Mouse (Mus musculus): ENCODE measurements around the gene Xylt1.

Xylt1 gene

GRCm38 (mm10) chr7:117392863-117393569 lies 12.2 kb downstream of the Xylt1 start:
- in situ Hi-C loops (cut with MboI; ENCODE audit: unreplicated experiment in 2 of 2): no loop called here

GRCm38 (mm10) chr7:117393976-117394375 lies 13.2 kb downstream of the Xylt1 start:
- in situ Hi-C loops (cut with MboI; ENCODE audit: unreplicated experiment in 2 of 2): no loop called here

- in situ Hi-C loops (cut with MboI; ENCODE audit: unreplicated experiment in 2 of 2): no loop called here
Measured at GRCm38 (mm10) chr7:117394380-117394779, 13.6 kb downstream of the Xylt1 start.

GRCm38 (mm10) chr7:117395511-117395910 lies 14.7 kb downstream of the Xylt1 start:
- in situ Hi-C loops (cut with MboI; ENCODE audit: unreplicated experiment in 2 of 2): no loop called here

GRCm38 (mm10) chr7:117397877-117398276 lies 17.1 kb downstream of the Xylt1 start:
- in situ Hi-C loops (cut with MboI; ENCODE audit: unreplicated experiment in 2 of 2): no loop called here

GRCm38 (mm10) chr7:117399971-117400370 lies 19.2 kb downstream of the Xylt1 start:
- in situ Hi-C loops (cut with MboI; ENCODE audit: unreplicated experiment in 2 of 2): no loop called here

DNA sequence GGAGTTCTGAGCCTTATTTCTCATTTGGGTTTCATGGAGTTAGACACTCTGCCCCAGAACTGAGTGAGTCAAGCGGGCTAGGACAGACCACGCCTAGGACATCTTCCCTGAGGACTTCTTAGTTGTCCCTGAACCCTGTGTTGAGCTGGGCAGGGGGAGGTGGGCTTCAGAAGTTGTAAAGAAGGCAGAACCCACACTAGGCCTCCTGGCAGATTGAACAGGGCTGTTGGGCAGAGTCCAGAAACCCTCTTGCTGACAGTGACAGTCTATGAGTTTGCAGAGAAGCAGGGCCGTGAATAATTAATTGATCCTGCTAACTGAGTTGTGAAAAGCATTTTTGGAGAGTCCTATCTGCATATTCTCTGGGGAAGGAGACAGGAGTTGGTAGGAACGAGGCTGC lies 20.8 kb downstream of the Xylt1 start:
- in situ Hi-C loops (cut with MboI; ENCODE audit: unreplicated experiment in 2 of 2): no loop called here

GRCm38 (mm10) chr7:117406336-117406735 lies 25.6 kb downstream of the Xylt1 start:
- in situ Hi-C loops (cut with MboI; ENCODE audit: unreplicated experiment in 2 of 2): no loop called here

- in situ Hi-C loops (cut with MboI; ENCODE audit: unreplicated experiment in 2 of 2): no loop called here
Measured at GRCm38 (mm10) chr7:117409268-117409988, 28.6 kb downstream of the Xylt1 start.

GRCm38 (mm10) chr7:117411874-117412273 lies 31.1 kb downstream of the Xylt1 start:
- in situ Hi-C loops (cut with MboI; ENCODE audit: unreplicated experiment in 2 of 2): no loop called here

GRCm38 (mm10) chr7:117412405-117412804 lies 31.6 kb downstream of the Xylt1 start:
- in situ Hi-C loops (cut with MboI; ENCODE audit: unreplicated experiment in 2 of 2): no loop called here

DNA sequence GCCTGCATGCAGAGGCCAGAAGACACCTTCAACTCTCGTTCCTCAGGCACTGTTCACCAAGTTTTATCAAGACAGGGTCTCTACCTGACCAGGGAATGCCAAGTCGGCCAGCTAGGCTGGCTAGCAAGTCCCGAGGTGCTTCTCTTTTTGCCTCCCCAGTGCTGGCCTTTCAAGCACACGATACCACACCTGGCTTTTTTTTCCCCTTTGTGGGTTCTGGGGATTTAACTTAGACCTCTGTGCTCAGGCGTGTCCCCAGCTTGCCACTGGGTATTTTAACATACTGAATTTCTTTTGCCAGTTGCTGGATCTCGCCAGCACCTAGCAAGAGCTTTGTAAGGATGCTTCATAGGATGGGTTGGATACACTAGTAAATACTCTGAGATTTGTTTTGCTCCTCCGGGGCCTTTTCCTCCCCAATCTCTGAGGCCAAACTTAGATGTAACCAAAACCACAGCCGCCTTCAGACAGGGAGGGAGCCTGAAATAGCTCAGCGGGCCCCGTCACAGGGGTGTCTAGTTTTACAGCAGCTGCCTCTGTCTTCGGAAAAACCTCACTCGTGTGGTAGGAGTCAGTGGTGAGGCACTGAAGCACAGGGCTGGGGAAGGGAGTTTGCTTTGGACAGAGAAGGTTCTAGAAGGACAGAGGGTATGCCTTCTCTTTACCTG lies 33.7 kb downstream of the Xylt1 start:
- in situ Hi-C loops (cut with MboI; ENCODE audit: unreplicated experiment in 2 of 2): no loop called here

DNA sequence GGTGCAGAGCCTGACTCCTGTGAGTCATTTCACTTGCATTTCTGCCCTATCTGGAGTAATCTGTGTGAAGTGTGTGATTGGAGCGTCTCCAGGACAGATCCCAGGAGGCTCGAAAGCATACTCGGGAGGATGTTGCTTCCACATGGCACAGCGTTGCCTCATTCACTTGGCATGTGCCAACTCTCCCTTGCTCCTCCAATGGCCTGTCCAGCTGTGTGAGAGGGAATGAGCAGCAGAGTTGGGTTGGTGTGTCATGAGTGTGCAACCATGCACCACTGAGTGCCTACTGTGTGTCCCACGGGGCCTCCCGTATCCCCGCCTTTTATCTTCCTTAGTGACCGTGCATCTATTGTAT lies 34.2 kb downstream of the Xylt1 start:
- in situ Hi-C loops (cut with MboI; ENCODE audit: unreplicated experiment in 2 of 2): no loop called here

DNA sequence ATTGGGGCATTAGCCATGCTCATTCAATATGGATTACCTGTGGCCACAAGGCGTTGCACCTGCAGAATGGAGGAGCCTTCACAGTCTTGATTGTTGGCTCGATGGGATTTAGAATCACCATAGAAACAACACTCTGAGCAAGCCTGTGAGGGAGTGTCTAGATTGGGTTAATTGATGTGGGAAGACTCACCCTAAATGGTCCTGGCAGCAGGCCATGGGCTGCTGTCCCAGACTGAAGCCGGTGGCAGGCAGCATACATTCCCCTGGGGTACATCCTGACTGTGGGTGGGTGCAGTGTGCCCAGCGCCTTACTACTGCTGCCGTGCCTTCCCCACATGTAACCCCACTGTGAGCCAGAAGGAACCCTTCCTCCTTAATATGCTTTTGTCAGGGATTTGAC lies 38.3 kb downstream of the Xylt1 start:
- in situ Hi-C loops (cut with MboI; ENCODE audit: unreplicated experiment in 2 of 2): no loop called here

DNA sequence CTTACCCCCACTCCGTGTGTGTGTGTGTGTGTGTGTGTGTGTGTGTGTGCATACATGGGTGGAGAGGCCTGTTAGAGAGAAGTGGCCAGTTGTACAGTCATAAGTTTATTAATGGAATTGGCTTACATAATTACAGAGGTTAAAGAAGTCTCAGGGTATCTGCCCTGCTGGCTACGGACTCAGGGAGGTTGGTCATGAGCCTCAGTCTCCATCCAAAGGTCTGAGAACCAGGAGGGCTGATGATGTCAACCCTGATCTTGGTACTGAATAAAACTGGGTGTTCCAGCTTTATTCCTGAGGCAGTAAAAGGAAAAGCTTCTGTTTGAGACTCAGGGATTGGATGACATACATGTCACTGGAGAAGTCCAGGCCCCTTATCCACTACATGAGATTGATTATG lies 39.1 kb downstream of the Xylt1 start:
- in situ Hi-C loops (cut with MboI; ENCODE audit: unreplicated experiment in 2 of 2): no loop called here

DNA sequence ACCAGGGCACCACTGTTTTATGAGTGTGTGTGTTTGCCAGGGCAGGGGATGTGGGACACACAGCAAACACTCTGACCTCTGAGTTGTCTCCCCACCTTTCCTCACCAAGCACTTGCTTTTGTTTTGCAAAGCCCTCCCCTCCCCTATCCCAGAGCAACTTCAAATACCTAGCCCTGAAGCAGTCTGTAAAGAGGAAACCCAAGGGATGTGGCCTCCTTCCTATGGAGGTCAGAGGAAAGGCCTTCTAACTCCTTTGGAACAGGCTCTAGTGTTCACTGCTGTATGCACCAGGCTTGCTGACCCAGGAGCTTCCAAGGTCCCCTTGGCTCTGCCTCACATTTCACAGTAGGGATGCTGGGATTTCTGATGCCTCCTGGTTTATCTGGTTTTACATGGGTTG lies 39.5 kb downstream of the Xylt1 start:
- in situ Hi-C loops (cut with MboI; ENCODE audit: unreplicated experiment in 2 of 2): no loop called here

GRCm38 (mm10) chr7:117420836-117421566 lies 40.2 kb downstream of the Xylt1 start:
- in situ Hi-C loops (cut with MboI; ENCODE audit: unreplicated experiment in 2 of 2): no loop called here

GRCm38 (mm10) chr7:117424841-117425240 lies 44.1 kb downstream of the Xylt1 start:
- in situ Hi-C loops (cut with MboI; ENCODE audit: unreplicated experiment in 2 of 2): no loop called here

GRCm38 (mm10) chr7:117426366-117426765 lies 45.6 kb downstream of the Xylt1 start:
- in situ Hi-C loops (cut with MboI; ENCODE audit: unreplicated experiment in 2 of 2): no loop called here

DNA sequence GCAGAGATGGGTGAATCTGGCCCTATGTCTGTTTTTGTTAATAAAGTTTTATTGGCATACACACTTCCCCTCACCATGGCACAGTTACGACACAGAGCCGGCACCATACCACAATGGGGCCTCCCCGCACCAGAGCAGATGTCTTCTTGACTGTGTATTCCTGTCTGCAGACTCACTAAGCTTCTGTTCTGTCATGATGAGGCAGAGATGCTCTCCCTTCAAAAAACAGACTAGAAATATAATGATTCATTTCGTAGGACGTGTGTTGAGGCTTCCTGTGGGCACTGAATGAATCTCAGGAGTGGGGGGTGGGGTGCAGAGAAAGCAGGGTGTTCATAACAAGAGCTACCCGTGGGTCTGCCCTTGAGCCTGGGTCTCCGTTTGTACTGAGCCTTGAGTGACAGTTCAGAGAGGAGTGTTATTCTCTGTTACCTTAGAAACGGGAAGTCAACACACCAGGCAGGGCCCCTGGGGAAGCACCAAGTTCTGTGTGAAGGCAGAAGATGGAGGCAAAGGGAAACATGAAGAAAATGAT lies 48.0 kb downstream of the Xylt1 start:
- in situ Hi-C loops (cut with MboI; ENCODE audit: unreplicated experiment in 2 of 2): no loop called here

GRCm38 (mm10) chr7:117429483-117429882 lies 48.7 kb downstream of the Xylt1 start:
- in situ Hi-C loops (cut with MboI; ENCODE audit: unreplicated experiment in 2 of 2): no loop called here

Data from v-Abl transformed pro-B cells (cell line).